Mouse (Mus musculus): Measurements from ENCODE around the gene Sfpq.

Sfpq gene

GRCm38 (mm10) chr4:127027228-127028190 lies 6.4 kb downstream of the Sfpq start:
- peak; percentile 70 for DNase-seq (ENCODE audit: low read depth)

DNA sequence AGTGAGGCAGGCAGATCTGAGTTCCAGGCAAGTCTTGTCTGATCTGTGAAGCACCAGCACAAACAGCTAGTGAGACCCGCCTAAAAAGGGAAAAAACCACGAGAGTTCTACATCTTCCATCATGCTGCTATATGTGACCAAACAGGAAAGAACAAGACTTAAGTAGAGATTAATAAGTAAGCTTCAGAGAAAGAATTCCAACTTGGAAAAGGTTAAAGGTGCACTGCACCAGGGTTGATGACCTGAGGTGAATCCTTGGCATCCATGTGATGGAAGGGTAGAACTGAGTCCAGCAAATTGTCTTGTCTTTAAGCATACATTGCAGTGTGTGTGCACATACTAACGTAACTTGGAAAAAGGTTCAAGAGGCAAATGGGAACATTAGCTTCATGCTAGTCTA lies 16.0 kb downstream of the Sfpq start:
- DNase-seq (ENCODE audit: low read depth), result no peak

- peak; percentile 39 for DNase-seq (ENCODE audit: low read depth)
Observed at GRCm38 (mm10) chr4:127037908-127038827, 17.0 kb downstream of the Sfpq start.

GRCm38 (mm10) chr4:127038828-127039349 lies 17.8 kb downstream of the Sfpq start:
- no peak for DNase-seq (ENCODE audit: low read depth)

DNA sequence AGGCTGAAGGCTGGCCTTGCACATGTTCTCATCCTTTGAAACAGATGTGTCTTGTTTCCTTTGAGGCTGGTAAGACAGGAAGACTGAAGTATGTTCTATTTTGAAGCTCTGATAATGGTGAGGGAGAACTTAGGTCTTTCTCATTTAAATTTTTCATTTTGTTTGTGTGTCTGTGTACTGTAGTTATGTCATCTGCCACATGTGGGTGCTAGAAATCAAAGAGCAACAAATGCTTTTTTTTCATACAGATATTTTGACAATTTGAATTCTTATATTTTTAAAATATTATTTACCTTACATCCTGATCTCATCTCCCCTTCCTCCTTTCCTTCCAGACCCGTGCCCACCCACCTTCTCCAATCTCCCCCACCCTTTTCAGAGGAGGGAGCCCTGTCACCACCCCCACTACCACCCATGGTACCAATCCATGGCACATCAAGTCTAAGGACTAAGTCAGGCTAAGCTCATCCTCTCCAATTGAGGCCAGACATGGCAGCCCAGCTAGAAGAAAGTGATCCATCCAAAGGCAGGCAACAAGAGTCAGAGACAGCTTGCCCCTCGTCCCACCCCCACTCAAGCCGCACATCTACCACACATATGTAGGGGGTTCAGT lies 18.9 kb downstream of the Sfpq start:
- no peak for DNase-seq (ENCODE audit: low read depth)

- no peak for DNase-seq (ENCODE audit: low read depth)
Observed at GRCm38 (mm10) chr4:127043540-127043939, 22.4 kb downstream of the Sfpq start.

- no peak for DNase-seq (ENCODE audit: low read depth)
Observed at GRCm38 (mm10) chr4:127051121-127051520, 30.0 kb downstream of the Sfpq start.

DNA sequence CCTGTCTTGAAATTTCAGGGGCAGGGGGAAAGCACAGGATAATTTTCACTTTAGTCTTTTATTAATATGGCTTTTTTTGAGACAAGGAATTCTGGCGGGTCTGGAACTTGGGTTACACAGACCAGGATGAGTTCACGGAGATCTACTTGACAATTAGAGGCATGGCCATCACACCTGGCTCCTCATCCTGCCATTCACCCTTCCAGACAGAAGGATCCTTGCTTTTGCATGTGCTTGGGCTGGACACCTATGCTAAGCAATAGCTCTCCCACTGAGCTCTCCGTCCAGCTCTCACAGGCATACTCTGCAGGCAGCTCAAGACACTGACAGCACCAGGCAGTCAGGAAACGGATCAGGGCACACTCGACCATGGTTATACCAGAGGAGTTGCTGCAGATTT lies 31.9 kb downstream of the Sfpq start:
- DNase-seq (ENCODE audit: low read depth), result no peak

- no peak for DNase-seq (ENCODE audit: low read depth)
Observed at GRCm38 (mm10) chr4:127054522-127055198, 33.5 kb downstream of the Sfpq start.

GRCm38 (mm10) chr4:127060585-127061290 lies 39.6 kb downstream of the Sfpq start, which contains the start of gene Zmym1:
Gene Zmym1 (minus strand): TSS chr4:127061152.
- DNase-seq (ENCODE audit: low read depth), result peak; percentile 95

DNA sequence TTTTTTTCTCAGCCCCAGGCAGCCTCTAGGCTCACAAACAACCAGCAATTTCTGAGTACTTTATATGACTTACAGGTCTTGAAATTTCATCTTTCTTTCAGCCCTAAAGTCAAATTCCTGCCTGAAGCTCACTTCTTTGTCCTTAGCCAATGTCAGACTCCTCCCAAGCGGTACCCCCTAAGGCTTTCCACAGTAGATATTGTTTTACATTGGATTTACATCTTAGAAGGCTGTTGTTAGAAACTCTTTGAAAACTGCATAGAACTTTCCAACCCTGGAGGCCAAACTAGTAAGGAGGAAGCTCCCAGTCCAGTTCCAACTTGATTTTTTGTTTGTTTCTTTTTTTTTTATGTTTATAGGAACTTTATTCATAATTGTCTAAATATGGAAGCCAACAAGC lies 42.9 kb downstream of the Sfpq start:
- no peak for DNase-seq (ENCODE audit: low read depth)

- no peak for DNase-seq (ENCODE audit: low read depth)
Observed at GRCm38 (mm10) chr4:127074915-127075314, 53.8 kb downstream of the Sfpq start.

DNA sequence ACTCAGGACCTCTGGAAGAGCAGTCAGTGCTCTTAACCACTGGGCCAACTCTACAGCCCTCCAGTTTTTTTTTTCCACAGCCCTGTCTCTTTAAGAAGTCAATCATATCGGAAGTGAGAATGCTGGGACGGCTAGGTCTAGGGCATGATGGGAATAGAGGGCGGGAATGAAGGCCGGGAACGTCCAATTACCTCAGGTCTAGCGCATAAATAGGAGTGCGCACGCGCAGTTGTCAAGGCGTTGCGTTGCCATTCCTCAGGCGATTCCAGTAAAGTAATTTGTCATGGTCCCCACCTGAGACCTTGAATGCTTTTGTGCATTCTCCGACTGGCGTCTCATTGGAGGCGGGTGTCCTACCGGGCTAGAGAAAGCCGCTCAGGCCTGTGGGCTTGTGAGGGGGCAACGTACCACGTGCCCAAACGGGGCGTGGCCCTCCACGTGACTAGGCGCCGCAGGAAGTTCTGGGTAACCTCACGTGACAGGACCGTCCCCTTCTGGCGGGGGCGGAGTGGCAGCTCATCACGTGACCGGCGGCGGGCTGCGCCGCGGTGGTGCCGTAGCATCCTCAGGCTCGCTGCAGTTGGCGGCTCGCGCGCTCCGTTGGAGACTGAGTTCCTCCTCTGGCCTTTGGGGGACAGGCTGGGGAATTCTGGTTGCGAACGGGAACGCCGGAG lies 55.9 kb downstream of the Sfpq start, which contains the start of gene Zmym6:
Zmym6 (plus strand) TSS at position 509 of the 674 bp plus-strand sequence.
- peak; percentile 99 for DNase-seq (ENCODE audit: low read depth)

GRCm38 (mm10) chr4:127080806-127081205 lies 59.7 kb downstream of the Sfpq start:
- no peak for DNase-seq (ENCODE audit: low read depth)

DNA sequence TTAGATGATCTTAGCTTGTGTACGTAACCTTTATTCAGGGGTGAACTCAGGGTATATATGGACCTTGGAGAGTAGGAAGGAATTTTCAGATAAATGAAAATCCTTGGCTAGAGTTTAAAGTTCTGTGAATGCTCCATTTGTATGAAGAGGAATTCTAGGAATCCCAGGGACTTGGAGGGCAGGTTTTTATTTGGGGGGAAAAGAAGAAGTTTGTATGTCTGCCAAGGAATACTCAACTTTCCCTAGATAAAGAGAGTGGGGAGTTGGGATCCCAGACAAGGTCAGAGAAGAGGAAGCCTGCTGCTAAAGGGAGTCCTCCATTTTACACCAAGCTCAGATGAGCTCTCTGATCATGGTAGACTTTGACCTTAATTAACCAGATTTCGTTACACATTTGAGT lies 62.0 kb downstream of the Sfpq start:
- no peak for DNase-seq (ENCODE audit: low read depth)

- no peak for DNase-seq (ENCODE audit: low read depth)
Observed at GRCm38 (mm10) chr4:127085761-127086160, 64.6 kb downstream of the Sfpq start.

Measured in NIH3T3 (cell line).